Mouse (Mus musculus): ENCODE results near the gene Wbp11. TPM values are rescaled to one million over a fixed set of nuclear protein-coding genes. Genes with fewer than 3 reads are reported as not detected.

Wbp11 gene
- polyA plus RNA-seq (2014; fragmentation: Illumina TruSeq; extraction: RNeasy Lipid Tissue Mini Kit (QIAGEN cat#74804); ENCODE audit: low replicate concordance): 58.0 TPM

GRCm38 (mm10) chr6:136827881-136828561 lies at the start of gene Wbp11:
Gene Wbp11 (minus strand): TSS chr6:136828233.

GRCm38 (mm10) chr6:136875670-136876069 lies 47.6 kb upstream of the Wbp11 start, which contains the start of gene Mgp:
Gene Mgp (minus strand): TSS chr6:136875823.

GRCm38 (mm10) chr6:136857186-136857872 lies 29.3 kb upstream of the Wbp11 start, which contains the start of gene Art4:
Gene Art4 (minus strand): TSS chr6:136857733.

GRCm38 (mm10) chr6:136835352-136835751 lies 7.3 kb upstream of the Wbp11 start, which contains the start of gene Smco3:
Gene Smco3 (minus strand): TSS chr6:136835452.

GRCm38 (mm10) chr6:136827516-136827880 lies 535 bp downstream of the Wbp11 start, which contains the start of gene BC049715:
Gene BC049715 (plus strand): TSS chr6:136827626.

GRCm38 (mm10) chr6:136808014-136808417 lies 20.0 kb downstream of the Wbp11 start, which contains the start of gene H2afj:
Gene H2afj (plus strand): TSS chr6:136808244.

GRCm38 (mm10) chr6:136803739-136804633 lies 24.0 kb downstream of the Wbp11 start, which contains the start of gene Hist4h4:
Gene Hist4h4 (minus strand): TSS chr6:136804415.

GRCm38 (mm10) chr6:136781377-136781986 lies 46.6 kb downstream of the Wbp11 start, which contains the start of gene Gucy2c:
Gene Gucy2c (minus strand): TSS chr6:136781765.

Other genes with a start within 250 kb of the Wbp11 start
- gene Plbd1, start 166.3 kb downstream of the Wbp11 start, polyA plus RNA-seq (2014; fragmentation: Illumina TruSeq; extraction: RNeasy Lipid Tissue Mini Kit (QIAGEN cat#74804); ENCODE audit: low replicate concordance): 122 TPM
- 101 TPM for gene Gucy2c, start 46.5 kb downstream of the Wbp11 start, polyA plus RNA-seq (2014; fragmentation: Illumina TruSeq; extraction: RNeasy Lipid Tissue Mini Kit (QIAGEN cat#74804); ENCODE audit: low replicate concordance)
- 0.19 TPM for gene Hist4h4, start 23.8 kb downstream of the Wbp11 start, polyA plus RNA-seq (2014; fragmentation: Illumina TruSeq; extraction: RNeasy Lipid Tissue Mini Kit (QIAGEN cat#74804); ENCODE audit: low replicate concordance)
- gene H2afj, start 20.0 kb downstream of the Wbp11 start, polyA plus RNA-seq (2014; fragmentation: Illumina TruSeq; extraction: RNeasy Lipid Tissue Mini Kit (QIAGEN cat#74804); ENCODE audit: low replicate concordance): 8.5 TPM
- 0.37 TPM for gene BC049715, start 607 bp downstream of the Wbp11 start, polyA plus RNA-seq (2014; fragmentation: Illumina TruSeq; extraction: RNeasy Lipid Tissue Mini Kit (QIAGEN cat#74804); ENCODE audit: low replicate concordance)
- 0.48 TPM for gene Smco3, start 7.2 kb upstream of the Wbp11 start, polyA plus RNA-seq (2014; fragmentation: Illumina TruSeq; extraction: RNeasy Lipid Tissue Mini Kit (QIAGEN cat#74804); ENCODE audit: low replicate concordance)
- gene Art4, start 29.5 kb upstream of the Wbp11 start, polyA plus RNA-seq (2014; fragmentation: Illumina TruSeq; extraction: RNeasy Lipid Tissue Mini Kit (QIAGEN cat#74804); ENCODE audit: low replicate concordance): not detected
- gene Mgp, start 47.6 kb upstream of the Wbp11 start, polyA plus RNA-seq (2014; fragmentation: Illumina TruSeq; extraction: RNeasy Lipid Tissue Mini Kit (QIAGEN cat#74804); ENCODE audit: low replicate concordance): 16.0 TPM
- gene Erp27, start 93.9 kb upstream of the Wbp11 start, polyA plus RNA-seq (2014; fragmentation: Illumina TruSeq; extraction: RNeasy Lipid Tissue Mini Kit (QIAGEN cat#74804); ENCODE audit: low replicate concordance): 6.7 TPM
- not detected for gene Pde6h, start 95.6 kb upstream of the Wbp11 start, polyA plus RNA-seq (2014; fragmentation: Illumina TruSeq; extraction: RNeasy Lipid Tissue Mini Kit (QIAGEN cat#74804); ENCODE audit: low replicate concordance)
- gene Arhgdib, start 113.7 kb upstream of the Wbp11 start, polyA plus RNA-seq (2014; fragmentation: Illumina TruSeq; extraction: RNeasy Lipid Tissue Mini Kit (QIAGEN cat#74804); ENCODE audit: low replicate concordance): 14.7 TPM

Measured in small intestine, adult 10 weeks (tissue).